Mouse (Mus musculus): ENCODE data around the gene Slc50a1.

DNA sequence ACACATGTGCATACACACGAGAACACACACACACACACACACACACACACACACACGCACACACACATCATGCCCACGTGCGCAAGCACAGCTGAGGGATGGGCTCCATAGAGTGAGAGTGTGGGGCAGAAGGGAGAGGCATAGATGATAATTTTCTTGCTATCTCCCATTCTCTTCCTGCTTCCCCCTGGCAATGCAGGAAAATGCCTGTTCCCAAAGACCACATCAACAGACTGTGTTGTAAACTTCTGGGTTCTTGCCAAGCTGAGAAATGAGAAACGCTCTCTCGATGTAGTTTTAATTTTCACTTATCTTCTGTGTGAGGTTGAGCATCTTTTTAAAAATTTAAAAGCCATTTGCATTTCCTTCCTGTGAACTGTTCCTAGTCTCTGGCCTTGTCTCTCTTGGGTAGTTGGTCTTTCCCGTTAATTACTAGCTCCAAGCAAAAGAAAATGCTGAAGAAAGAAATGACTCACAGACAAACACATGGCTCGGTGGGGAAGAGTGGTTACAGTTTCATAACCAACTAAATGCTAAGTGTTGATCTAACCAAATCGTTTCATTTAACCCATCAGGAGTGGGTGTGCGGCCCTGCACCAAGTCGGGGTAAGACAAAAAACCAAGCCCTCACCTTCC lies 26.5 kb upstream of the Slc50a1 start:
- TF ChIP-seq USF1 (IDR thresholded peaks at IDR 0.05; ENCODE audit: low read depth): no peak
- no peak for TF ChIP-seq TCF12 (IDR thresholded peaks at IDR 0.05; ENCODE audit: insufficient read depth, poor library complexity, severe bottlenecking)
- no peak for TF ChIP-seq POLR2A (IDR thresholded peaks at IDR 0.05; ENCODE audit: insufficient read length, low read depth)
- TF ChIP-seq MAX (IDR thresholded peaks at IDR 0.05; ENCODE audit: low read depth): no peak
- TF ChIP-seq REST (IDR thresholded peaks at IDR 0.05; ENCODE audit: insufficient read depth, insufficient read length): no peak
- no peak for TF ChIP-seq MYOG (IDR thresholded peaks at IDR 0.05; ENCODE audit: control insufficient read depth in 1 of 3, insufficient read depth in 1 of 3, insufficient read length in 2 of 3, low read depth in 2 of 3)
- no peak for TF ChIP-seq CEBPB (IDR thresholded peaks at IDR 0.05; ENCODE audit: insufficient read depth, poor library complexity, severe bottlenecking)

Data from myocyte (in vitro differentiated cells).